Mouse (Mus musculus): ENCODE data around the gene Rapgef5. TPM values are rescaled to one million over a fixed set of nuclear protein-coding genes. Genes with fewer than 3 reads are reported as not detected.

Rapgef5 gene
- polyA plus RNA-seq, 2 experiments = 5.6 to 8.6 TPM

DNA sequence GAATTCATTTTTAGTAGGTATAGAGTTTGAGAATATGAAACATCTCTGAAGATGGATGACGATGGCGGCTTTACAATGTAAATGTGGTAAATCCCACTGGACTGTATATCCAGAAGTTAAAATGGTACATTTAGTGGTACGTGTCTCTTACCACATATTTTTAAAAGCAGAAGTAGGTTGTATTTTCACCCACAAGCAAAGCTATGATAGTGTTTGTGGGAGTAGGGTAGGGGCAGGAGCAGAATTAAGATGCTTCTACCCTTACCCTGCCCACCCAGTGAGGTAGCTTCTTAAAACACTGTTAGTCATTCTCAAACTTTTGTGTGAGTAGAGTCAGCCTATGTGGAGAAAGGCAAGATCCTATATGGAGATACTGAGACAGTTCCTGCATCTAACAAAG lies 13.4 kb upstream of the Rapgef5 start:
- H3K9me3 ChIP-seq (ENCODE audit: control insufficient read depth, low read length) = no peaks in the 10 kb centered on the region; the same call in 1 of the 2 replicates
- 95% methylated on average over 3 of the region's 3 CpGs for WGBS
- H3K27ac ChIP-seq (replicated peaks; ENCODE audit: low read depth, low read length) = no peak overlapping the region
- ATAC-seq (ENCODE audit: low FRiP score, low read depth) = no peak
- no peaks in the 10 kb centered on the region for H3K36me3 ChIP-seq (ENCODE audit: control insufficient read depth, insufficient read depth, low read length)
- no peak for DNase-seq (ENCODE audit: low spot score)
- H3K4me2 ChIP-seq (replicated peaks; ENCODE audit: low read depth, low read length, severe bottlenecking) = no peak overlapping the region
- H3K4me1 ChIP-seq (ENCODE audit: control insufficient read depth, insufficient read depth, low read length) = no peaks in the 10 kb centered on the region
- H3K4me3 ChIP-seq (replicated peaks; ENCODE audit: low read length) = no peak overlapping the region
- no peak for TF ChIP-seq POLR2A (IDR thresholded peaks at IDR 0.05; ENCODE audit: borderline replicate concordance, extremely low read depth, insufficient read depth, insufficient read length)
- H3K9ac ChIP-seq (ENCODE audit: low read depth, low read length, severe bottlenecking) = no peak overlapping the region
- no peaks in the 10 kb centered on the region for H3K27me3 ChIP-seq (ENCODE audit: control insufficient read depth, insufficient read depth, low read length)

DNA sequence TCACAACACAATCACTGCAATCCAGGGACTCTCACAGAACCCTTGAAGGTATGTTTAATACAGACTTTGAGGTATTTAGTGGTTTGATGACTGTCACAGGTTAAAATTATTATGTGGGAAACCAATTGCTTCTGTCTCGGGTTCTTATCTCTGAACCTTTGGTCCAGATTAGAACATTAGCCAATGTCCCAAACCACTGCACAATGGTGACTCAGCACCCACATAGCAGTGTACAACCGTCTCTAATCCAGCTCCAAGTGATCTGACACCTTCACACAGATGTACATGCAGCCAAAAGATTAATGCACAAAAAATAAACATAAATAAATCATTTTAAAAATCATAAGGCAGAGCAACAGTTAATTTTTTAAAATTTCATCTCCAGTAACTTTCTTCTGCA lies 11.1 kb upstream of the Rapgef5 start:
- no peaks in the 10 kb centered on the region for H3K4me1 ChIP-seq (ENCODE audit: control insufficient read depth, insufficient read depth, low read length)
- DNase-seq (ENCODE audit: low spot score) = no peak

DNA sequence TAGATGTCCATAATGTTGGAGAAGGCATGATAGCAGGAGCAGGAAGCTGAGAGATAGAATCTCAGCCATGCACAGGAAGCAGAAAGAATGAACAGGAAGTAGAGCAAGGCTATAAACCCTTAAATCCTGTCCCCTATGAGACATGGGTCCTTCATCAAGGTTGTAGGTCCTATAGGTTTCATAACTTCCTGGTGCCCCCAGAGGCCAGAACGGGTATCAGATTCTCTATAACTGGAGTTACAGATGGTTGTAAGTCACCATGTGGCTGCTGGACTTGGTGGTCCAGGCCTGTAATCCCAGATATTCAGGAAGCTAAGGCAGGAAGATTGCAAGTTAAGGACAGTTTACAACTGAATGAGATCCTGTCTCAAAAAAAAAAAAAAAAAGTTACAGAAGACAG lies 8.5 kb upstream of the Rapgef5 start:
- no peak overlapping the region for H3K4me3 ChIP-seq (replicated peaks; ENCODE audit: low read length)
- DNase-seq (ENCODE audit: low spot score) (no peak), ATAC-seq (ENCODE audit: low FRiP score, low read depth) (no peak)
- 29% methylated on average over 1 of the region's 1 CpGs for WGBS
- no peak overlapping the region for H3K4me2 ChIP-seq (replicated peaks; ENCODE audit: low read depth, low read length, severe bottlenecking)
- no peak for TF ChIP-seq POLR2A (IDR thresholded peaks at IDR 0.05; ENCODE audit: borderline replicate concordance, extremely low read depth, insufficient read depth, insufficient read length)
- H3K27me3 ChIP-seq (ENCODE audit: control insufficient read depth, insufficient read depth, low read length) = no peaks in the 10 kb centered on the region
- no peaks in the 10 kb centered on the region for H3K4me1 ChIP-seq (ENCODE audit: control insufficient read depth, insufficient read depth, low read length)
- H3K9me3 ChIP-seq (ENCODE audit: control insufficient read depth, low read length) = no peaks in the 10 kb centered on the region; the same call in 1 of the 2 replicates
- H3K9ac ChIP-seq (ENCODE audit: low read depth, low read length, severe bottlenecking) = no peak overlapping the region
- no peaks in the 10 kb centered on the region for H3K36me3 ChIP-seq (ENCODE audit: control insufficient read depth, insufficient read depth, low read length)
- H3K27ac ChIP-seq (replicated peaks; ENCODE audit: low read depth, low read length) = no peak overlapping the region

More for the DNA sequence above, 11.1 kb upstream of the Rapgef5 start:
- no peak overlapping the region for H3K4me2 ChIP-seq (replicated peaks; ENCODE audit: low read depth, low read length, severe bottlenecking)
- H3K9me3 ChIP-seq (ENCODE audit: control insufficient read depth, low read length) = no peaks in the 10 kb centered on the region; the same call in 1 of the 2 replicates
- no peak overlapping the region for H3K27ac ChIP-seq (replicated peaks; ENCODE audit: low read depth, low read length)
- ATAC-seq (ENCODE audit: low FRiP score, low read depth) = no peak
- no peak for TF ChIP-seq POLR2A (IDR thresholded peaks at IDR 0.05; ENCODE audit: borderline replicate concordance, extremely low read depth, insufficient read depth, insufficient read length)
- H3K9ac ChIP-seq (ENCODE audit: low read depth, low read length, severe bottlenecking) = no peak overlapping the region
- no peaks in the 10 kb centered on the region for H3K36me3 ChIP-seq (ENCODE audit: control insufficient read depth, insufficient read depth, low read length)
- H3K27me3 ChIP-seq (ENCODE audit: control insufficient read depth, insufficient read depth, low read length) = no peaks in the 10 kb centered on the region
- H3K4me3 ChIP-seq (replicated peaks; ENCODE audit: low read length) = no peak overlapping the region
- WGBS = 75% methylated on average over 2 of the region's 2 CpGs

DNA sequence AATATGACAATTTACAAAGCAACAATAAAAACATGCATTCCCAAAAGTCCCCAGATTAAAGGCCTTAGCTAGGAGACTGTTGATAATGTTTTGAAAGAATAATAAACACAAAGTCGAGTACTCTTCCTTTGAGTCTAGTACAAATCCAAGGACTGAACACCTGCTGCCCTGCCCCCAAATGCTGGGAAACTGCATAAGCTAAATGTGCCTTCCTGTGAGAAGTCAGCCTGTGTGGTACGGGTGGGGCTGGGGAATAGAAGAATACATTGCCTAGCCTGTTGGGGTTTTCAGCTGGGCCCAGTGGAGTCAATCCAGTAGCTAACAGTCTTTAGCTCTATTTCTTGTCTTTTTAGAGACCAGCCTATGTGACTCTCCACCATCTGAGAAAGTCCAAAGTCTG lies 6.4 kb upstream of the Rapgef5 start:
- H3K27ac ChIP-seq (replicated peaks; ENCODE audit: low read depth, low read length) = no peak overlapping the region
- H3K9ac ChIP-seq (ENCODE audit: low read depth, low read length, severe bottlenecking) = no peak overlapping the region
- no peaks in the 10 kb centered on the region for H3K4me1 ChIP-seq (ENCODE audit: control insufficient read depth, insufficient read depth, low read length)
- no peak overlapping the region for H3K4me2 ChIP-seq (replicated peaks; ENCODE audit: low read depth, low read length, severe bottlenecking)
- no peaks in the 10 kb centered on the region for H3K9me3 ChIP-seq (ENCODE audit: control insufficient read depth, low read length)
- H3K36me3 ChIP-seq (ENCODE audit: control insufficient read depth, insufficient read depth, low read length) = no peaks in the 10 kb centered on the region
- no peak for TF ChIP-seq POLR2A (IDR thresholded peaks at IDR 0.05; ENCODE audit: borderline replicate concordance, extremely low read depth, insufficient read depth, insufficient read length)
- ATAC-seq (ENCODE audit: low FRiP score, low read depth) (no peak), DNase-seq (ENCODE audit: low spot score) (no peak)
- no peak overlapping the region for H3K4me3 ChIP-seq (replicated peaks; ENCODE audit: low read length)
- no peaks in the 10 kb centered on the region for H3K27me3 ChIP-seq (ENCODE audit: control insufficient read depth, insufficient read depth, low read length)
- WGBS = 39% methylated on average over 2 of the region's 2 CpGs

DNA sequence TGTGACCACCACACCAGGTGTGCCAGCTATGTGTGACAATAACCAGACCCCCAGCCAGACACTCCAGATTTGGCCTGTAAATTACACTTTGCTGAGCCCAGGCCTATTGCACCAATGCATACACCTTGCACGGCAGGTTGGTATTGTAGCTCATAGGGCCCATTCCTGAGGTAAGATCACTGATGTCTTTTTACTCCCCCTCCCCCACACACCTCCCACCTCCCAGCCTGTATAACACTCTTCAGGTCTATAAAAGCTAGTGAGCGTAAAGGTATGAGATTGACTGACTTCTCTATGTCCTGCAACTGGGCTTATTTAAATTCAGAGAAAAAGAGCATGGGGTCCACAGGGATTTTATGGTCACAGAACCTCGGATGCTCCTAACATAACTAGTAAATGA lies 3.8 kb upstream of the Rapgef5 start:
- DNase-seq (ENCODE audit: low spot score) = no peak
- WGBS = 52% methylated on average over 3 of the region's 3 CpGs
- ATAC-seq (ENCODE audit: low FRiP score, low read depth) = no peak

More for the DNA sequence above, 3.8 kb upstream of the Rapgef5 start:
- Histone ChIP-seq H3K27me3 (ENCODE audit: control insufficient read depth, insufficient read depth, low read length) (no peaks in the 10 kb centered on the region), H3K9ac (ENCODE audit: low read depth, low read length, severe bottlenecking) (no peak overlapping the region), H3K4me1 (ENCODE audit: control insufficient read depth, insufficient read depth, low read length) (no peaks in the 10 kb centered on the region), H3K36me3 (ENCODE audit: control insufficient read depth, insufficient read depth, low read length) (no peaks in the 10 kb centered on the region), H3K9me3 (ENCODE audit: control insufficient read depth, low read length) (no peaks in the 10 kb centered on the region), H3K27ac (replicated peaks; ENCODE audit: low read depth, low read length) (no peak overlapping the region), H3K4me2 (replicated peaks; ENCODE audit: low read depth, low read length, severe bottlenecking) (no peak overlapping the region), H3K4me3 (replicated peaks; ENCODE audit: low read length) (no peak overlapping the region)
- TF ChIP-seq POLR2A (IDR thresholded peaks at IDR 0.05; ENCODE audit: borderline replicate concordance, extremely low read depth, insufficient read depth, insufficient read length) = no peak

Measured in limb, embryonic 14.5 days (tissue).